Mouse (Mus musculus) neural tube, postnatal 0 days (tissue): ENCODE data around the gene Lpo. TPM values are rescaled to one million over a fixed set of nuclear protein-coding genes. Genes with fewer than 3 reads are reported as not detected.
A peak's percentile ranks its signal among the peaks of the same experiment; 100 is the strongest.

Experiments used
- microRNA counts: library from miRNA; unstranded; fragments of <30 nt; microRNA quantifications from one replicate; lab custom pipeline; 2015
- microRNA-seq: library from miRNA; unstranded; fragments of <30 nt; microRNA quantifications from one replicate; pipeline ENCODE4, GENCODE M21; 2016
- polyA plus RNA-seq: library from polyadenylated mRNA; unstranded; fragments of >200 nt; fragmentation: Nextera tagmentation; extraction: Ambion mirVana; gene quantifications from 2 replicates; pipeline ENCODE4 v1.2.1, GENCODE M21; 2015

The Lpo gene
- polyA plus RNA-seq = 2.7 and 3.0 TPM in 2 replicates

DNA sequence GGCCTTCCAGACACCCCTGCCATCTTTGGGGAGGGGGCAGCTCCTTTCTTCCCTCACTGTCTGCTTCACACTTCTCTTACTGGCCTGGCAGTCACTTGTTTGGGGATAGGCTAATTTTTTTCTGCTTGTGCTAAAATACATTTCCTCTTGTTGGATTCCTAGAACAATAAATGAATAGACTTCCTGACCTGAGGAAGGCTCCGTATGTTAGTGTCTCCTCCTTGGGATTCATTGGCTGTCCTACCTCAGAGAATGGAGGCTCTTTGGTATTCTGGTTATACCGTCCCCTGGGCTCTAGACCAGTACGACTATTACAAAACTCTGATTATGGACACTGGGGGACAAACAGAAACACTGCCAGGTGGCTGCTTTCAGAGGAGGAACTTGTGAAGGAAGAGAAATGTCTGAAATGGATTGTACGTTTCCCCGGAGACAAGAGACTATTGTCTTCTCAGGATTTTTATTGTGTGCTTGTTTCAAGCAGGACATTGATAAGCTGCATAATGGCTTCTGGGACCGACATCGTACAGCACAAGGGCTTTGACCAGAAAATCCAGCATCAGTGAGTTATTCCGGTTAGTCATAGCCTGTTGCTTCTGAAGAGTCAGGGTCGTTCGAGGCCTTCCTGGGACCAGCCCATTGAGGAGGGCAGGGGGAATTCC, at the start of gene Lpo:
Lpo (minus strand) TSS at position 51 of the 662 bp plus-strand sequence.

DNA sequence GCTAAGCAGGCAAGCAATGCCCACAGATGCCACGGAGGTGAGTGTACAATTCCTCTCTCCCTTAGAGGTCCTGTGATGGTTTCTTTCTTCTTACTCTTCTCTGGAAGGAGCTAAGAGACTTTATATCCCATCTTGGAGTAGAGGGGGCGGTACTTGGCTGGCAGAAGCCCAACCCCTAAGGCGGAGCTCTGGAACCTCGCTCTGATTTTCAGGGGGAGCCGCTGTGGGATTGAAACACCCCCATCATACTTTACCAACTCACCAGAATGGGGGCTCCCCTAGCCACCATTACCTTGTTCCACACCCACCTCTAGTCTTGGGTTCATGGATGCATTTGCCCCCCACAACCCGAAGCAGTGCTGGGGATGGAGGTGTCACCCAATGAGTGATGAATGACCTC, 47.3 kb upstream of the Lpo start, which contains the start of gene Epx:
Epx (minus strand) TSS at position 101 of the 400 bp plus-strand sequence.

DNA sequence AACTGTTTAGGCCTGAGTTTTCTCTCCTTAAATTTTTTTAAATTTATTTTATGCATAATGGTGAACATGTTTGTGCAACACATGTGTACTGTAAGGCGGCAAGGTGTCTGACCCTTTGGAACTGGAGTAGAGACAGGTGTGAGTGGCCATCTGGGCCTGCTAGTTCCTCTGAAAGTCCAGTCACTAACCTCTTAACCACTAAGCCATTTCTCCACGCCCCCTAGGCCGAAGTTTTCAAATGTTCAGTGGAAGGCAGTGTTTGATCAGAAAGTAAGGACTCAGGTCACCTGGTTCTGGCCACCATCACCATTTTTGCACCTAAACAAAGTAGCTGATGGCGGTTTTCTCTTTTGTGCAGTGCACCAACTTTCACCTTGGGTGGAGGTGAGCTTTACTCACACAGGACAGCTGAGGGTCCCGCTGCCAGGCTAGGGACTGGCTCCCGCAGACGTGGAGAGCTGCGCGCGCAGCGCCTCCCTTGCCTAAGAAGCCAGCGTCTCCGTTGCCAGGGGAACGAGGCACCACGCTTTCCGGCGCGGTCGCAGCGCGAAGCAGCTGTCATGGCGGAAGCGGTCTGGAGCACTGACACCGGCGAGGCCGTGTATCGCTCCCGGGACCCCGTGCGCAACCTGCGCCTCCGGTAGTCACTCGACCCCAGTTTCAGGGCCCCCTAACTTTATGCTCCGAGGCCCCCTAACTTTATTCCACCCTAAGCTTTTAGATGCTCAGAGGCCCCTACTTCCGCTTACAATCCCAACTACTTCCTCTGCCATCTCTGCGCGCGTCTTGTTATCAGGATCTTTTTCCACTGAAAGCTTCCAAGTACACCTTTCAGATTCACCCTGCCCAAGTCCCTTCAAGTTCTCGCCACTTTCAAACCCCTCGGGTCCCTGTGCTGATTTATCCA, 24.9 kb upstream of the Lpo start, which contains the start of gene Mks1:
Mks1 (plus strand) TSS at position 526 of the 907 bp plus-strand sequence.

DNA sequence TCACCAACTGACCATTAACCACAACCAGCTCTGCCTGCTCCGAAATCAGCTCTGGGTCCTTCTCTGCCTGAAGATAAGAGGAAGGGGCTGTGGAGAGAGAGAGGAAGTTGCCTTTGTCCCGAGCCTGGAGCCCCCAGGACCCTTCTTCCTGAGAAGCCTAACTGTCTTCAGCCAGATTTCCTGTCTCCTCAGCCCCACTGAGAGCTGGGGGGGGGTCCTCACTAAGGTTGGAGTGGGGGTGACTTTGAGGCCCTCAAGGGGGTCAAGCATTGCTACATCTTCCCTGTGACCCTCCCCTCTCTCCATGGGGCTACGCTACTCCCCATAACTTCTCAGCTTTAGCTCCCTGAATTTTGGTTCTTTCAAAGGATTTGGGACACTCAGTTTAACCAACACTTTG, 34.6 kb downstream of the Lpo start, which contains the start of gene Mpo:
Mpo (plus strand) TSS at position 122 of the 400 bp plus-strand sequence.

DNA sequence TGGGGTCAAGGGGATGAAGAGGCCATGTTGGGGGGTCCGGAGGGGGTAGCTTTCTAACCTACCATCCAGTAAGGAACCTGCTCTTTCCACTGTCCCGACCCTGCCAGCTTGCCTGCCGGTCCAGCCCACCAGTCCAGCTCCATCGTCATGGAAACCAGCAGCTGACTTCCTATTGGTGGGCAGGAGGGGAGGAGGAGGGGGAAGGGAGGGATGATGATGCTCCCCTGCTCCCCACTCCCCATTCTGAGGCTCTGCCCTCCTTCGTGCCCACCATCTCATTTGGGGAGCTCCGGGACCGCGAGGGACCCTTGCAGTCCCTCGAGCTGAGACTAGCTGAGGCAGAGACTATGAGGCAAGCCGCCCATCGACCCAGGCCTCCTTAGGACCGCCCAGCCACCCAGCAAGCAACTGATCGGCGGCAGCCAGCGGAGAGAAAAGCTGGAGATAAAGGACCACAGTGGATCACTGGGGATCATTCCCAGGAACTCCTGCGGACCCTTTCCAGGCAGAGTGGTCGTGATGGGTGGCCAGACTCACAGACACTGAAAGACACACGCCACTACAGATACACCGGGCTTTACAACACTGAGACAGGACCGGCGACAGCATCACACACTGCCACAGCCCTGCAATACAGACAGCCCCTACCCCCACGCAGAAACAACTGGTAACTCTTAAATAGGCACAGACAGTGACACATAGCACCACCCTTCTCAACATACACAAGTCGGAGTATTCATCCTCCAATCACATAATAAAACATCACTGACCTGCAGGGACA, 67.6 kb downstream of the Lpo start, which contains the start of gene Tspoap1:
Tspoap1 (plus strand) TSS at position 241 of the 781 bp plus-strand sequence.

MicroRNA genes within 50 kb of the gene (microRNA counts, 519-probe panel; counts per million panel counts)
- microRNA mmu-miR-142-3p (lab: Ali Mortazavi, UCI) (4,204 counts per million, percentile 37 among the panel's probes with 10 or more counts), microRNA mmu-miR-142-5p (lab: Ali Mortazavi, UCI) (547 counts per million, percentile 0 among the panel's probes with 10 or more counts)

Small RNAs within 50 kb of the gene (microRNA-seq; reads per million reads assigned to microRNA genes)
- not detected for gene Mir142
- not detected for gene Mir142b

Other genes starting within 250 kb of the Lpo start
- 23.7 and 25.9 TPM in 2 replicates for gene Mtmr4, start 236.1 kb downstream of the Lpo start, polyA plus RNA-seq
- 0.48 and 0.53 TPM in 2 replicates for gene Hsf5, start 211.1 kb downstream of the Lpo start, polyA plus RNA-seq
- gene Rnf43, start 165.6 kb downstream of the Lpo start, polyA plus RNA-seq = 0.88 and 1.0 TPM in 2 replicates
- 124 and 135 TPM in 2 replicates for gene Supt4a, start 90.7 kb downstream of the Lpo start, polyA plus RNA-seq
- 28.1 and 43.5 TPM in 2 replicates for gene Tspoap1, start 67.7 kb downstream of the Lpo start, polyA plus RNA-seq
- 0.27 TPM in 1 of 2 replicates, not detected in the other for gene Mpo, start 34.7 kb downstream of the Lpo start, polyA plus RNA-seq
- gene Mks1, start 24.9 kb upstream of the Lpo start, polyA plus RNA-seq = 7.0 TPM in 2 replicates
- gene Epx, start 47.2 kb upstream of the Lpo start, polyA plus RNA-seq = 1.3 and 1.4 TPM in 2 replicates
- not detected in 2 replicates for gene Olfr462, start 64.0 kb upstream of the Lpo start, polyA plus RNA-seq
- gene Olfr463, start 69.1 kb upstream of the Lpo start, polyA plus RNA-seq = 0.10 TPM in 1 of 2 replicates, not detected in the other
- 0.25 and 0.47 TPM in 2 replicates for gene Olfr464, start 92.7 kb upstream of the Lpo start, polyA plus RNA-seq
- gene Dynll2, start 159.2 kb upstream of the Lpo start, polyA plus RNA-seq = 77.6 and 79.0 TPM in 2 replicates
- 126 and 133 TPM in 2 replicates for gene Srsf1, start 219.1 kb upstream of the Lpo start, polyA plus RNA-seq
- 28.3 and 28.8 TPM in 2 replicates for gene Vezf1, start 240.0 kb upstream of the Lpo start, polyA plus RNA-seq